Mouse (Mus musculus) MEL (cell line): ENCODE measurements around the gene Suclg2. TPM values are rescaled to one million over a fixed set of nuclear protein-coding genes. Genes with fewer than 3 reads are reported as not detected.

ENCODE experiments used
- DNase-seq: peaks from one replicate; pipeline ENCODE4 v3.0.0; 2011; ENCODE audit warnings: low read depth, low spot score
- H3K27ac ChIP-seq: 2 replicates; pipeline ENCODE4 v1.5.1; 2012; ENCODE audit warnings: low read depth, mild to moderate bottlenecking, control low read depth, low read length, moderate library complexity; ENCODE audit not compliant: control insufficient read depth
- H3K27me3 ChIP-seq, 2 experiments: fragments of 150-350 bp in 1 of 2; sonication (generic) in 1 of 2; 2 replicates each; pipeline ENCODE4 v1.6.1; 2012; ENCODE audit warnings: low read length in 2 of 2, mild to moderate bottlenecking in 2 of 2, improper control_type of control experiment in 1 of 2, moderate library complexity in 1 of 2; ENCODE audit not compliant: insufficient read depth in 2 of 2, control insufficient read depth in 1 of 2
- H3K36me3 ChIP-seq, 2 experiments: 2 replicates each; pipeline ENCODE4 v1.6.1; 2012 to 2014; ENCODE audit warnings: low read length in 2 of 2, improper control_type of control experiment in 1 of 2, inconsistent platforms in 1 of 2, mild to moderate bottlenecking in 1 of 2; ENCODE audit not compliant: insufficient read depth in 2 of 2, control insufficient read depth in 1 of 2
- H3K4me1 ChIP-seq, 2 experiments: fragments of 150-350 bp in 1 of 2; sonication (generic) in 1 of 2; 2 replicates each; pipeline ENCODE4 v1.6.1; 2012; ENCODE audit warnings: low read length in 2 of 2, improper control_type of control experiment in 1 of 2, mild to moderate bottlenecking in 1 of 2; ENCODE audit not compliant: insufficient read depth in 2 of 2, control insufficient read depth in 1 of 2
- H3K4me3 ChIP-seq, 2 experiments: fragments of 150-350 bp in 1 of 2; sonication (generic) in 1 of 2; 2 replicates each; pipeline ENCODE4 v1.5.1; 2012; ENCODE audit warnings: low read depth in 2 of 2, low read length in 2 of 2, mild to moderate bottlenecking in 2 of 2, moderate library complexity in 2 of 2, control low read depth in 1 of 2, improper control_type of control experiment in 1 of 2; ENCODE audit not compliant: control insufficient read depth in 1 of 2, insufficient read depth in 1 of 2
- H3K79me2 ChIP-seq: 2 replicates; pipeline ENCODE4 v1.6.1; 2012; ENCODE audit warnings: mild to moderate bottlenecking, low read length, moderate library complexity; ENCODE audit not compliant: control insufficient read depth, poor library complexity, insufficient read depth
- H3K9ac ChIP-seq: 2 replicates; pipeline ENCODE4 v1.6.1; 2012; ENCODE audit warnings: low read depth, mild to moderate bottlenecking, control low read depth, low read length, moderate library complexity; ENCODE audit not compliant: control insufficient read depth, poor library complexity, severe bottlenecking
- H3K9me3 ChIP-seq: fragments of 150-350 bp; sonication (generic); replicated peaks from 2 replicates; pipeline ENCODE4 v1.6.1; 2012; ENCODE audit warnings: mild to moderate bottlenecking, low read length, improper control_type of control experiment, moderate library complexity; ENCODE audit not compliant: insufficient read depth
- BHLHE40 ChIP-seq: IDR thresholded peaks from 2 replicates; pipeline ENCODE4 v1.6.1; 2012; ENCODE audit warnings: low read depth, mild to moderate bottlenecking, inconsistent platforms, low read length, improper control_type of control experiment, borderline replicate concordance
- E2F4 ChIP-seq: IDR thresholded peaks from 2 replicates; pipeline ENCODE4 v1.6.1; 2011; ENCODE audit warnings: low read depth, low read length, improper control_type of control experiment, borderline replicate concordance
- EP300 ChIP-seq, 2 experiments: IDR thresholded peaks; 2 replicates each; pipeline ENCODE4 v1.6.1; 2011; ENCODE audit warnings: improper control_type of control experiment in 2 of 2, low read length in 2 of 2, low read depth in 1 of 2, mild to moderate bottlenecking in 1 of 2
- GABPA ChIP-seq: IDR thresholded peaks from 2 replicates; pipeline ENCODE4 v1.6.1; 2012; ENCODE audit warnings: low read depth, mild to moderate bottlenecking, inconsistent platforms, low read length, improper control_type of control experiment, moderate library complexity
- GATA1 ChIP-seq: IDR thresholded peaks from 2 replicates; pipeline ENCODE4 v1.6.1; 2011; ENCODE audit warnings: low read depth, low read length, improper control_type of control experiment
- HCFC1 ChIP-seq: IDR thresholded peaks from 2 replicates; pipeline ENCODE4 v1.6.1; 2012; ENCODE audit warnings: low read depth, mild to moderate bottlenecking, inconsistent platforms, low read length, improper control_type of control experiment, moderate library complexity
- JUND ChIP-seq: IDR thresholded peaks from 2 replicates; pipeline ENCODE4 v1.6.1; 2011; ENCODE audit warnings: low read depth, mild to moderate bottlenecking, improper control_type of control experiment, low read length
- MAFK ChIP-seq: IDR thresholded peaks from 2 replicates; pipeline ENCODE4 v1.6.1; 2011; ENCODE audit warnings: low read depth, mild to moderate bottlenecking, low read length, improper control_type of control experiment, borderline replicate concordance
- MAX ChIP-seq: IDR thresholded peaks from 2 replicates; pipeline ENCODE4 v1.6.1; 2011; ENCODE audit warnings: low read length, improper control_type of control experiment
- MAZ ChIP-seq: IDR thresholded peaks from 2 replicates; pipeline ENCODE4 v1.6.1; 2012; ENCODE audit warnings: low read depth, mild to moderate bottlenecking, inconsistent platforms, low read length, improper control_type of control experiment
- MXI1 ChIP-seq: IDR thresholded peaks from 2 replicates; pipeline ENCODE4 v1.6.1; 2011; ENCODE audit warnings: mild to moderate bottlenecking, low read depth, low read length, improper control_type of control experiment
- MYB ChIP-seq: IDR thresholded peaks from 2 replicates; pipeline ENCODE4 v1.6.1; 2011; ENCODE audit warnings: mild to moderate bottlenecking, low read depth, low read length, improper control_type of control experiment
- NELFE ChIP-seq: IDR thresholded peaks from 2 replicates; pipeline ENCODE4 v1.6.1; 2011; ENCODE audit warnings: low read depth, low read length, improper control_type of control experiment
- NRF1 ChIP-seq: IDR thresholded peaks from 2 replicates; pipeline ENCODE4 v1.6.1; 2014; ENCODE audit warnings: low read depth, mild to moderate bottlenecking, inconsistent platforms, low read length, improper control_type of control experiment, moderate library complexity; ENCODE audit not compliant: poor library complexity, insufficient read depth, severe bottlenecking
- POLR2AphosphoS2 ChIP-seq: IDR thresholded peaks from 2 replicates; pipeline ENCODE4 v1.6.1; 2011; ENCODE audit warnings: low read length, improper control_type of control experiment
- RAD21 ChIP-seq: IDR thresholded peaks from 2 replicates; pipeline ENCODE4 v1.6.1; 2011; ENCODE audit warnings: mild to moderate bottlenecking, low read depth, low read length, improper control_type of control experiment
- RCOR1 ChIP-seq: IDR thresholded peaks from 2 replicates; pipeline ENCODE4 v1.6.1; 2012; ENCODE audit warnings: low read depth, mild to moderate bottlenecking, inconsistent platforms, low read length, improper control_type of control experiment
- SIN3A ChIP-seq: IDR thresholded peaks from 2 replicates; pipeline ENCODE4 v1.6.1; 2012; ENCODE audit warnings: low read length, improper control_type of control experiment, inconsistent platforms
- TBP ChIP-seq: IDR thresholded peaks from 2 replicates; pipeline ENCODE4 v1.8.0; 2011; ENCODE audit warnings: low read depth, low read length, improper control_type of control experiment
- UBTF ChIP-seq: IDR thresholded peaks from 2 replicates; pipeline ENCODE4 v1.6.1; 2012; ENCODE audit warnings: low read depth, mild to moderate bottlenecking, inconsistent platforms, low read length, improper control_type of control experiment, moderate library complexity, borderline replicate concordance; ENCODE audit not compliant: insufficient read depth
- USF1 ChIP-seq: IDR thresholded peaks from 2 replicates; pipeline ENCODE4 v1.6.1; 2014; ENCODE audit warnings: low read depth, mild to moderate bottlenecking, inconsistent platforms, low read length, improper control_type of control experiment, moderate library complexity
- USF2 ChIP-seq, 2 experiments: IDR thresholded peaks; 2 replicates each; pipeline ENCODE4 v1.6.1; 2011 to 2012; ENCODE audit warnings: improper control_type of control experiment in 2 of 2, low read length in 2 of 2, borderline replicate concordance in 1 of 2, inconsistent platforms in 1 of 2, low read depth in 1 of 2, mild to moderate bottlenecking in 1 of 2; ENCODE audit not compliant: insufficient read depth in 1 of 2
- ZC3H11A ChIP-seq: IDR thresholded peaks from 2 replicates; pipeline ENCODE4 v1.6.1; 2012; ENCODE audit warnings: low read depth, mild to moderate bottlenecking, inconsistent platforms, low read length, improper control_type of control experiment
- ZKSCAN1 ChIP-seq: IDR thresholded peaks from 2 replicates; pipeline ENCODE4 v1.6.1; 2012; ENCODE audit warnings: low read depth, mild to moderate bottlenecking, inconsistent platforms, low read length, improper control_type of control experiment, moderate library complexity
- ZMIZ1 ChIP-seq: IDR thresholded peaks from 2 replicates; pipeline ENCODE4 v1.6.1; 2012; ENCODE audit warnings: low read depth, mild to moderate bottlenecking, inconsistent platforms, low read length, improper control_type of control experiment, moderate library complexity
- polyA plus RNA-seq, 2 experiments: library from polyadenylated mRNA; stranded (reverse) in 1 of 2; unstranded in 1 of 2; fragments of >175 nt in 1 of 2; fragments of >200 nt in 1 of 2; gene quantifications; 2 replicates each; pipeline versions ENCODE4 v1.2.1 to v1.2.4; 2012; ENCODE audit warnings: low replicate concordance in 2 of 2, low read depth in 1 of 2; ENCODE audit not compliant: insufficient read length in 2 of 2, insufficient read depth in 1 of 2, missing spikeins in 1 of 2
- total RNA-seq: library from RNA; depleted of rRNA; stranded (reverse); fragments of 300-350 nt; gene quantifications from 2 replicates; pipeline ENCODE4 v1.2.3, GENCODE M21; 2012

Suclg2 gene
- total and polyA plus RNA-seq, 3 experiments = 40.0 to 46.5 TPM; not detected in 1

- no peaks in the 10 kb centered on the region for H3K27me3 ChIP-seq
- no peak overlapping the region for H3K27ac ChIP-seq
- peaks cover 10 to 14% of the 10 kb centered on the region in 2 experiments for H3K4me1 ChIP-seq
- no peak overlapping the region for H3K9ac ChIP-seq
- H3K9me3 ChIP-seq = no peaks in the 10 kb centered on the region
- TF ChIP-seq TBP (no peak), EP300 (IDR thresholded peaks at IDR 0.05; ENCODE audit: low read depth in 1 of 2, low read length in 2 of 2) (no peak), E2F4 (no peak), ZC3H11A (no peak), USF2 (IDR thresholded peaks at IDR 0.05; ENCODE audit: borderline replicate concordance in 1 of 2, insufficient read depth in 1 of 2, low read depth in 1 of 2, low read length in 2 of 2) (no peak), POLR2AphosphoS2 (no peak), MAX (no peak), ZKSCAN1 (no peak), MXI1 (no peak), MAZ (no peak), MAFK (no peak), ZMIZ1 (no peak), MYB (no peak), RCOR1 (no peak), NRF1 (no peak), NELFE (no peak), UBTF (no peak), BHLHE40 (no peak), USF1 (no peak)
- H3K36me3 ChIP-seq = peaks cover 0 to 5% of the 10 kb centered on the region in 2 experiments; a peak in 1 of 4 replicates
- no peak for DNase-seq
- H3K4me3 ChIP-seq = no peak overlapping the region
- H3K79me2 ChIP-seq = no peaks in the 10 kb centered on the region
Measured at GRCm38 (mm10) chr6:95629071-95629470, 89.5 kb downstream of the Suclg2 start.

GRCm38 (mm10) chr6:95621821-95622220, 96.8 kb downstream of the Suclg2 start:
- DNase-seq = peak; percentile 22
- Histone ChIP-seq H3K4me3 (no peak overlapping the region), H3K27ac (no peak overlapping the region), H3K4me1 (peaks cover 10 to 11% of the 10 kb centered on the region in 2 experiments), H3K27me3 (no peaks in the 10 kb centered on the region), H3K79me2 (no peaks in the 10 kb centered on the region), H3K9ac (no peak overlapping the region), H3K9me3 (no peaks in the 10 kb centered on the region), H3K36me3 (peaks cover 2 to 7% of the 10 kb centered on the region in 2 experiments; a peak in 3 of 4 replicates)
- TF ChIP-seq USF2 (IDR thresholded peaks at IDR 0.05; ENCODE audit: borderline replicate concordance in 1 of 2, insufficient read depth in 1 of 2, low read depth in 1 of 2, low read length in 2 of 2) (no peak), HCFC1 (no peak), SIN3A (no peak), JUND (no peak), GABPA (no peak), RAD21 (no peak), GATA1 (no peak)
